Mouse (Mus musculus): ENCODE measurements around the gene Fnbp1.

- TF ChIP-seq GATA1 (IDR thresholded peaks at IDR 0.05; ENCODE audit: borderline replicate concordance, low read length) (no peak), CTCF (IDR thresholded peaks at IDR 0.05; ENCODE audit: low read depth, low read length) (no peak), POLR2AphosphoS5 (IDR thresholded peaks at IDR 0.05; ENCODE audit: insufficient replicate concordance, low read depth, low read length) (no peak), TAL1 (conservative IDR thresholded peaks at IDR 0.05; ENCODE audit: low read depth, low read length) (no peak), GATA2 (IDR thresholded peaks at IDR 0.05; ENCODE audit: borderline replicate concordance, low read depth, low read length) (no peak)
Observed at GRCm38 (mm10) chr2:31061868-31062628, 79.8 kb downstream of the Fnbp1 start.

All from G1E (cell line).